Mouse (Mus musculus) retina, adult 2 months (tissue): Measurements from ENCODE around the gene Arid1b.

Source experiments
- DNase-seq: peaks from one replicate; pipeline ENCODE4 v3.0.0-alpha.2; 2012; ENCODE audit warnings: low read depth, low spot score

The Arid1b gene

GRCm38 (mm10) chr17:4995561-4996051, 1.5 kb downstream of the Arid1b start:
- no peak for DNase-seq

- DNase-seq, result no peak
Measured at GRCm38 (mm10) chr17:4996121-4996813, 2.1 kb downstream of the Arid1b start.

DNA sequence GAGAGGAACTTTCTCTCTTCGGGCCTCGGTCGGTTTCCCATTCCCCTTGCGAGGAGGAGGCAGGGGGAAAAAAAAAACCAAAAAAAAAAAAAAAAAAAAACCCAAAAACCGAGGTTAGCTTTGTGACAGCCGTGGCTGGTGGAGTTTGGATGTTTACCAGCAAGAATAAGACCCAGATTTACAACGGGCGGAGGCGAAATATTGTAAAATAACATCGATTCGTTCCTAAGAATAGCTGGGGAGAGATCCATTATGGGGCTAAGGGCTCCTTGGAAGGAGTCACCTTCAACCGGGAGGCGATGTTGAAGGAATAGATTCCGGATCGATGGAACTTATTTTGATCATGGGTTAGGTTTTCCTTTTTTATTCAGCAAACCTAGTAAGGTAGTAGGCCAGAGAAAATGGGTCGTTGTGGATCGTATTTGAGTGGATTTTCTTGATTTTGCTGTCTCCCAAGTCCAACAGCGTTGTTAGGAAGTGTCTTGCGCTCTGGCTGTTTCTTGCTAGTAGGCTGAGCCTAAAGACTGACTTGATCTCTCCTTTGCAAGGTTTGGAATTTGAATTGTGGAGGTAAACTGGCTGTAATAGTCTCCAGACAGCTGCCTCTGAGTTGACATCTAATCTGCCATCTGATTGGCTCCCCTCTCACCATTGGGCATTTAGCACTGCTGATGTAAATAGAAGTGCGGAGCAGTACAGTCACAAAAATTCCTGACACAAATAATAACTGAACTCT, 2.9 kb downstream of the Arid1b start:
- peak; percentile 55 for DNase-seq

DNA sequence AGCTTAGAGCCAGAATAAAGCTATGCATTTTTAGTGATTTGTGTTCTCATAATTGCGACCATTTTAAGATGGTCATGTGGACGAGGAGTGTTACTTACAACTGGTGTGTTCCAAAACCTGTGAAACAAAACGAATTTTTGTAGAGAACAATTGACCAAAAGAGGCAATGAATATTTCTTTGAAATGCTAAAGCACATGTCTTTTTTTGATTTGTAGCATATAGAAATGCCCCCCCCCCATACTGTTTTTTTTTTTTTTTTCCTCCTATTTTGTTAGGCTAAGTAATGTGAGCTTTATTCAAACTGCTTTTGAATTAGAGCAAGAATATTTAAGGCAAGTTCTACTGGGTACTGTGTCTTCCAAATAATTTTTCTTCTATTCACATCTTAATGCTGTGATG, 3.8 kb downstream of the Arid1b start:
- no peak for DNase-seq

- DNase-seq, result no peak
Measured at GRCm38 (mm10) chr17:4999256-4999655, 5.1 kb downstream of the Arid1b start.

DNA sequence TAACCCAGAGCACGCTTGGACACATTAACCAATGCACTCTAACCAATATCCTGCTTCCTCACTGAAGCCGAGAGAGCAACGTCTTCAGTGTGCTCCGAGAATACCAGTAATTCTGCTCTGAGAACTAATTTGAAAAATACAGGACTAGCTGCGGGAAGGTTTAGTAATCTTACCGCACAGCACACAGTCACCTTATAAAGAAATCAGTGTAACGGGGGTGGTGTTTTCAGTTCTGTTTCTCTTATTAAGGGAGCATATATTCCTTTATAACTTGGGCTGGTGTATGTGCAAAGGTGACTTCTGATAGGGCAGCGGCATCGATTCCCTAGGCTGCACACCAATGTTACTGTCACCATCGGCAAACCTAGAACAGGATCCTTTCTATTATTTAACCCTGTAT, 5.9 kb downstream of the Arid1b start:
- DNase-seq, result no peak

- DNase-seq, result no peak
Measured at GRCm38 (mm10) chr17:5000871-5001270, 6.7 kb downstream of the Arid1b start.

GRCm38 (mm10) chr17:5001531-5002131, 7.5 kb downstream of the Arid1b start:
- DNase-seq, result no peak

DNA sequence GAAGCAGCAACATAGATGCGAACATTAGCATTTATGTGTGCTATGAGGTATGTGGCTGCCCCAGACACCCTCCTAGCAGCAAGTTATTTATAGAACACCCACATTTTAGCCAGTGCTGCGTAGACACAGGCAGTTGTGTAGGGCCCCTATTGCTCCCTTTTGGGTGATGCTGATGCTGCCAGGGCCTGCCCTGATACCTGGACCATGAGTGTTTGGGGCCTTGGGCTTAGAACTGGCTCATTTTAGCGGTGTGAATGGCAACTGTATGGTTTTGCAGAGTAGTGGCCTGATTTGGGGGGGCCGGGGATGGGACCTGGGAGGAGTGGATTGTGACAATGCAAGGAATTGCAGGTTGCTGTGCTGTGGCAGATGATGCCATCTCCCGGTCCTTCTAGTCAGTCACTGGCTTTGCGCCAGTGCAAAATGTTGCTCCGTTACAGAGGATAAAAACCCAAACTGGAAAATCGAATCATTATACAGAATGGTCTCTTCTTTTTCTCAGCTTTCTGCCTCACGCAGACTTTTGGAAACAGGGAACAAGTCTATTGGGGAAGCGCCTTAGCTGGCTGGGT, 8.9 kb downstream of the Arid1b start:
- DNase-seq, result no peak

- no peak for DNase-seq
Measured at GRCm38 (mm10) chr17:5004266-5004665, 10.1 kb downstream of the Arid1b start.

GRCm38 (mm10) chr17:5004706-5005105, 10.6 kb downstream of the Arid1b start:
- DNase-seq, result no peak

DNA sequence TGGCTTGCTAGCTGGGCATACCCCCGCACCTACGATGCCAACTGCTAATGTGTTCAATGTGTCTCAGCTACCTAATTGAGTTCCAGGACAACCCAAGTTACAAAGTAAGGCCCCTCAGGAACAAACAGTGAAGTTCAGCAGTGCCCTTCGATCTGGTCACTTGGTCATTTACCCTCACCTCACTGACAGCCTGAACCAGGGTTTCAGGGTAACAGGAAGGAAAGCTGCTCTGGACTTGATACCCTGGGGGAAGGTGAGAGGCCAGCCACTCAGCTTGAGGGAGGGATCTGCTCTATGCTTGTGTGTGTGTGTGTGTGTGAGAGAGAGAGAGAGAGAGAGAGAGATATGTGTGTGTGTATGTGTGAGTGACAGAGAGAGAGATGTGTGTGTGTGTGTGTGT, 11.2 kb downstream of the Arid1b start:
- DNase-seq, result no peak

DNA sequence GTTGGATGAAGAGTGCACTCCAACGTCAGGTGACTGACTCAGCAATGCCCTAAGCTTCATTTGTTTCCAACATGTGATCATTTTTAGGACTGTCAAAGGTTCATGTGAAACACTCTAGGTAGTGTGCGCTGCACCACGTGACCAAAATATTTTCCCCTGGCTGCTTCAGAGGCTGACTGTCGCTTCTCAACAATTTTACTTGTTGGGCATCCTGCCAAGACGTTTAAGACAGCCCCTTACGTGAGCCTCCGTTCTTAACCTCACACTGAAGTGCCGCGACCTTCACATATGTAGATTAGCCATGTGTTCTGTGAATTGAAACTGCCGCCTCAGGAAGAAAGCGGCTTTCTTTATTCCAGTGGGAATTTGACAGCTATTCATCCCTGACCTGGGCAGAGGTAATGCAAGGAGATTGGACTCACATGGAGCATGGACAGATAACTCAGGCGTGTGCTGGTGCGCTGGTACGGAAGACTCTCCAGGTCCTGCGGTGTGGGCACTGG, 13.1 kb downstream of the Arid1b start:
- DNase-seq, result no peak

DNA sequence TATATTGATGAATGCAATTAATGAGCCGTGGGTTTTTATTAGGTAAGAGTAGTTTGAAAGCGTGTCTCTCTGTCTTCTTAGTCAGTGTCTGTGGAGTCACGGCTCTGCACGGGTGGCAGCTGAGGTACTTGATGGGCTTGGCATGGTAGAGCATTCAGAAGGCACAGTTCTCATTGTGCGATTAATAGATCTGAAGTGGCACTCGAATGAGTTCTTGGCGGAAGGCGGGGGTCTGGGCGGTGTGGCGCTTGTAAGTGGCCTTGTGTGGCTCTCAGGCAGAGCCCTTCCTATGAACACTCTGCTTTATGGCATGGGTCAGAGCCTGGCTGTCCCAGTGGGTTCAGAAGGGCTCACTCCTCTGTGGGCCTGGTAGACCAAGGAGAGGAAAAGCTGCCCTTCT, 14.1 kb downstream of the Arid1b start:
- DNase-seq, result no peak

DNA sequence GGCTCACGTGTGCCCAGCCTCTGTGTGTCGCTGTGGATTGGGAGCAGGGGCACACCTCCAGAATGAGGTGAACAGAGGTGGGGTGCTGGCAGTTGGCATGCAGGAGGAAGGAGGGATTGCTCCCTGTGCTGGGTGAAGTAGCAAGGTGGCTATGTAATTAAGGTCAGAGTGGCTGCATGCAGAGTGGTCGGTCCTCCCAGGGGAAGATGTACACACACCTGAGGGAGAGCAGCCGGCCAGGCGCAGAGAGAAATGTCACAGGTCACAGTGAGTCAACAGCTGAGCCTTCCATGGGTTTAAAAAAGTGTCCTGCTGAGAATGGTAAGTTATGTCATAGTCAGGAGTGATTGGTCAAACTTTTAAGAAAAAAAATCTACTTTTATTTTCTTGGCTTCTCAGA, 14.6 kb downstream of the Arid1b start:
- DNase-seq, result no peak

DNA sequence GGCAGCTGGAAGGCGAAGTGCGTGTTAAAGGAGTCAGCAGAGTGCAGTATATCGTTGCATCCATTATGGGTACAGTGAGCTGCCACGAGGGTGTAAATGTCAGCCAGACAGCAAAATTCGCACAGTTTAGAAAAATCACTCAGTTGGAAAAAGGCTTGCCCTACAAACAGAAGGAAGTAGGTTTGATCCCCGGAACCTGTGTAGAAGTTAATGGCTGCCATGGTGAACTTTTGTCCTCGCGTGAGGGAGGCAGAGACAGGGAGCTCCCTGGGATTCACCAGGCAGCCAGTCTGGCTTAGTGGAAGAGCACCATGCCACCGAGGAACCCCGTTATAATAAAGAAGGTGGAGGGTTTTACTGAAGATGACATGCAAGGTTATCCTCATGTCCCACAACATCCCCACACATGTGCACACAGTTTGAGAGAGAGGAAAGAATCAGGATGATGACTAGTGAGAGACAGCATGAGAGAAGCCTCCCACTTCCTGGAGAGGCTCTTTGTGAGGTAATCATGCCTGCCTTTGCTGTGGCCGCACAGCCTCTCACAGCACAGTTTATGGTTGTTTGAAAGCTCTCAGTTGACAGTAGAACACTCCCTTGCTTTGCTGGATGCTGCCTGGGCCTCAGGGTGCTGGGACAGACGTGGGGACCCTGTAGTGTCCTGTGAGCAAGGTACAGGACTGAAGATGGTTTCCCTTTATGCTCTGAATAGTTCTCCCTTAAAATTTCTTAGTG, 15.6 kb downstream of the Arid1b start:
- DNase-seq, result no peak

GRCm38 (mm10) chr17:5010781-5011180, 16.6 kb downstream of the Arid1b start:
- no peak for DNase-seq

- DNase-seq, result no peak
Measured at GRCm38 (mm10) chr17:5012091-5012490, 18.0 kb downstream of the Arid1b start.

- DNase-seq, result no peak
Measured at GRCm38 (mm10) chr17:5012517-5012916, 18.4 kb downstream of the Arid1b start.

GRCm38 (mm10) chr17:5014327-5014957, 20.3 kb downstream of the Arid1b start:
- no peak for DNase-seq

DNA sequence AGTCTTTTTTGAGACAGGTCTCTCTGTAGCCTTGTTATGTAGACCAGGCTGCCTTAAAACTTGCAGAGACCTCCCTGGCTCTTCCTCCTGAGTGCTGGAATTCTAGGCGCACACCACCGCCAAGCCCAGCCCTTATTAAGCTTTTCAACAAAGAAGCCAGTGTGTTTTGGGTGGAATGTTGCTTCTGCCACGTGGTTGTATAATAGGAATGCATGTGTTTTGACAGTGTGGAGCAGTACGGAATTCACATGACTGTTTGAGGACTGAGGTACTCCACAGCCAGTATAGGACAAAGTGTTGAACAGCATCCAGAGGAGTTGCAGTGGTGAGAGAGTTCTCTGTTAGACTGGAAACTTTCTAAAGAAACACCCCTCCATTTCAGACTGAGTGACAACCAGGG, 22.3 kb downstream of the Arid1b start:
- no peak for DNase-seq
